Mouse (Mus musculus) small intestine, adult 2 months (tissue): ENCODE data around the gene Oosp3.

Source experiments
- CTCF ChIP-seq: fragments of 200-500 bp; IDR thresholded peaks from 2 replicates; pipeline ENCODE4 v1.5.1; 2012; ENCODE audit warnings: low read depth, mild to moderate bottlenecking, control low read depth, inconsistent platforms, low read length, moderate library complexity, mixed read lengths; ENCODE audit not compliant: insufficient replicate concordance, insufficient read length; ENCODE audit errors: extremely low read depth
- POLR2A ChIP-seq: fragments of 200-500 bp; IDR thresholded peaks from 2 replicates; pipeline ENCODE4 v1.6.1; 2012; ENCODE audit warnings: low read depth, mild to moderate bottlenecking, control low read depth, inconsistent platforms, low read length, moderate library complexity

DNA sequence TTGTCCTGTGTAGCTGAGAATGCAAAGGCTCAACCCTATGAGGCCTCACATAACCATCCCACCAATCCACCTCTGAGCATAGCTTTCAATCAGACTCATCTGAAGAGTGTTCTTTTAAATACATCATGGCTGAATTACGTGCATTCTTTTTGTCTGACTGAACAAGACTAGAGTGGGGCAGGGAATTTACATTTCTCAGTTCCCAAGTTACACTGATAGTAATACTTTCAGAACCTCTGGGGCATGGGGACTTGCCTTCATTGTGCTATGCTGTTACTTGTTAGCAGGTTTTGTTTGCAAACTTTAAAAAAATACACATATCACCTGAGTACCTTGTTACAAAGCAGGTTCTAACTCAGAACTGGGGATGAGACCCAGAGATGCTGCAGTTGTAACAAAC is 5.4 kb upstream of the Oosp3 start:
- TF ChIP-seq CTCF (no peak), POLR2A (no peak)
